Mouse (Mus musculus) myocyte (in vitro differentiated cells): ENCODE data around the gene Mdfic.

Experiments
- MYOD1 ChIP-seq, 3 experiments: IDR thresholded peaks; one replicate each; pipeline ENCODE4 v1.6.1; 2011; ENCODE audit warnings: control low read depth in 2 of 3, low read depth in 2 of 3, mild to moderate bottlenecking in 2 of 3, moderate library complexity in 1 of 3; ENCODE audit not compliant: insufficient read length in 2 of 3, control insufficient read depth in 1 of 3
- POLR2A ChIP-seq: IDR thresholded peaks from one replicate; pipeline ENCODE4 v1.6.1; 2011; ENCODE audit warnings: low read depth, mild to moderate bottlenecking, control low read depth, moderate library complexity; ENCODE audit not compliant: insufficient read length
- TCF12 ChIP-seq: IDR thresholded peaks from one replicate; pipeline ENCODE4 v1.6.1; 2011; ENCODE audit warnings: mild to moderate bottlenecking, control low read depth; ENCODE audit not compliant: poor library complexity, insufficient read depth, severe bottlenecking

GRCm38 (mm10) chr6:15728844-15729577, 8.6 kb downstream of the Mdfic start:
- no peak for TF ChIP-seq POLR2A
- no peak for TF ChIP-seq TCF12
- TF ChIP-seq MYOD1 (IDR thresholded peaks at IDR 0.05; ENCODE audit: control insufficient read depth in 1 of 3, insufficient read length in 2 of 3, low read depth in 2 of 3): no peak
